Mouse (Mus musculus) urinary bladder, adult 2 months (tissue): ENCODE data around the gene Iqcm. TPM values are rescaled to one million over a fixed set of nuclear protein-coding genes. Genes with fewer than 3 reads are reported as not detected.

ENCODE experiments used
- polyA plus RNA-seq: library from polyadenylated mRNA; depleted of rRNA; stranded (reverse); fragments of >200 nt; gene quantifications from 2 replicates; pipeline ENCODE4 v1.2.3, GENCODE M21; 2012; rRNA removed

Gene Iqcm
- polyA plus RNA-seq, 1 experiment: not detected

Other genes starting within 250 kb of the Iqcm start
- 6.9 and 13.6 TPM in 2 replicates for gene Rasd2, start 234.8 kb upstream of the Iqcm start, polyA plus RNA-seq
- gene Gm10358, start 42.1 kb upstream of the Iqcm start, polyA plus RNA-seq: 0.25 and 0.56 TPM in 2 replicates